Mouse (Mus musculus) MN1 (cell line): ENCODE measurements at regions not wholly inside any gene's neighbourhood (a gene's known extent, or its start where the extent isn't known, plus 50 kb on each side); places are given as distances from the start of the nearest gene placed in this dataset.

Experiments used
- DNase-seq: peaks from one replicate; pipeline ENCODE4 v3.0.0-alpha.2; 2016; ENCODE audit warnings: low spot score

GRCm38 (mm10) chr12:79942563-79943131 lies 170.2 kb downstream of the Zfp36l1 start:
- no peak for DNase-seq

- no peak for DNase-seq
Measured at GRCm38 (mm10) chr12:79941828-79942227, 171.0 kb downstream of the Zfp36l1 start.

- no peak for DNase-seq
Measured at GRCm38 (mm10) chr12:79939436-79939835, 173.4 kb downstream of the Zfp36l1 start.

- no peak for DNase-seq
Measured at GRCm38 (mm10) chr12:79937876-79938275, 174.9 kb downstream of the Zfp36l1 start.

GRCm38 (mm10) chr12:79936698-79937097 lies 176.1 kb downstream of the Zfp36l1 start:
- DNase-seq = peak; percentile 70

- DNase-seq = no peak
Measured at GRCm38 (mm10) chr12:79934091-79934490, 178.7 kb downstream of the Zfp36l1 start.

- no peak for DNase-seq
Measured at GRCm38 (mm10) chr12:79932905-79933304, 179.9 kb downstream of the Zfp36l1 start.

- DNase-seq = no peak
Measured at GRCm38 (mm10) chr12:79931455-79931854, 181.4 kb downstream of the Zfp36l1 start.

GRCm38 (mm10) chr12:79929846-79930245 lies 183.0 kb downstream of the Zfp36l1 start:
- no peak for DNase-seq

GRCm38 (mm10) chr12:79928739-79929380 lies 184.0 kb downstream of the Zfp36l1 start:
- DNase-seq = peak; percentile 79

- DNase-seq = no peak
Measured at GRCm38 (mm10) chr12:79928298-79928697, 184.5 kb downstream of the Zfp36l1 start.

- DNase-seq = peak; percentile 78
Measured at GRCm38 (mm10) chr12:79925704-79926588, 186.9 kb downstream of the Zfp36l1 start.

GRCm38 (mm10) chr12:79924921-79925703 lies 187.7 kb downstream of the Zfp36l1 start:
- DNase-seq = peak; percentile 83

GRCm38 (mm10) chr12:79923811-79924210 lies 189.0 kb downstream of the Zfp36l1 start:
- no peak for DNase-seq

GRCm38 (mm10) chr12:79921786-79922185 lies 191.0 kb downstream of the Zfp36l1 start:
- no peak for DNase-seq

GRCm38 (mm10) chr12:79918983-79919382 lies 193.8 kb downstream of the Zfp36l1 start:
- no peak for DNase-seq

GRCm38 (mm10) chr12:79917634-79918289 lies 195.1 kb downstream of the Zfp36l1 start:
- no peak for DNase-seq

- no peak for DNase-seq
Measured at GRCm38 (mm10) chr12:79916896-79917633, 195.7 kb downstream of the Zfp36l1 start.

GRCm38 (mm10) chr12:79913898-79914297 lies 198.9 kb downstream of the Zfp36l1 start:
- no peak for DNase-seq

- no peak for DNase-seq
Measured at GRCm38 (mm10) chr12:79912281-79913063, 200.3 kb downstream of the Zfp36l1 start.
